Comparison of ENCODE assay signal across 24 mouse cellular contexts in genomic region chr1:180549539-180550308, GRCm38 (mm10). TPM values are rescaled to one million over a fixed set of nuclear protein-coding genes. Genes with fewer than 3 reads are reported as not detected.
A peak's percentile ranks its signal among the peaks of the same experiment; 100 is the strongest.
DNase-seq lines count a peak whose midpoint lies in the region; ATAC-seq lines count a peak whose summit lies in the region.
"Had no signal": no experiment of that assay in that cellular context is flagged by ENCODE, and none has a peak within 500 bp of the region (broad histone marks: within the 10 kb centered on the region; RNA-seq: fewer than 3 reads in every experiment).

No protein-coding gene starts in this region.

- H3K4me3 ChIP-seq in forebrain, embryonic 14.5 days (ENCODE audit: low read depth, low read length) = no peak overlapping the region
- H3K4me3 ChIP-seq in forebrain, embryonic 13.5 days = no peak overlapping the region
- no peak overlapping the region for H3K4me3 ChIP-seq in hindbrain, embryonic 10.5 days
- no peak overlapping the region for H3K4me3 ChIP-seq in hindbrain, embryonic 14.5 days (replicated peaks; ENCODE audit: low read length)
- H3K4me3 ChIP-seq in midbrain, embryonic 11.5 days (ENCODE audit: low read depth, low read length) = no peak overlapping the region
- no peak overlapping the region for H3K4me3 ChIP-seq in midbrain, embryonic 13.5 days (replicated peaks)
- H3K4me3 ChIP-seq: embryonic facial prominence, embryonic 12.5 days; heart, adult 2 months; hindbrain, embryonic 13.5 days; limb, embryonic 13.5 days; liver, embryonic 12.5 days; midbrain, embryonic 10.5 days; neural tube, embryonic 15.5 days had no signal

- no peak overlapping the region for H3K4me2 ChIP-seq in forebrain, embryonic 14.5 days (ENCODE audit: low read length)
- no peak overlapping the region for H3K4me2 ChIP-seq in forebrain, embryonic 13.5 days
- no peak overlapping the region for H3K4me2 ChIP-seq in hindbrain, embryonic 14.5 days (replicated peaks)
- H3K4me2 ChIP-seq in midbrain, embryonic 11.5 days = no peak overlapping the region
- no peak overlapping the region for H3K4me2 ChIP-seq in midbrain, embryonic 13.5 days (replicated peaks)
- H3K4me2 ChIP-seq: embryonic facial prominence, embryonic 12.5 days; hindbrain, embryonic 13.5 days; limb, embryonic 13.5 days; liver, embryonic 12.5 days; neural tube, embryonic 15.5 days had no signal

- peak; percentile 30 for DNase-seq in forebrain, embryonic 14.5 days (ENCODE audit: low spot score)
- no peak for DNase-seq in hindbrain, embryonic 10.5 days (ENCODE audit: low spot score)
- no peak for DNase-seq in hindbrain, embryonic 14.5 days (ENCODE audit: low spot score)
- peak; percentile 76 for DNase-seq in midbrain, embryonic 11.5 days (ENCODE audit: low spot score, missing footprints)
- peak; percentile 71 for DNase-seq in telencephalon, adult 2 months (ENCODE audit: low read depth, low spot score)
- DNase-seq: adrenal gland, postnatal 36 days; cerebellum, adult 11-12 months; cerebellum, postnatal 14 days; gastrocnemius, postnatal 14 days; heart, adult 2 months; kidney, postnatal 10 days; lung, adult 18-20 months; lung, postnatal 10 days; thymus, postnatal 14 days had no signal

- WGBS in forebrain, embryonic 14.5 days = 65% methylated on average over 7 of the region's 7 CpGs
- 70% methylated on average over 7 of the region's 7 CpGs for WGBS in forebrain, embryonic 13.5 days
- 71% methylated on average over 7 of the region's 7 CpGs for WGBS in hindbrain, embryonic 10.5 days
- 79% methylated on average over 7 of the region's 7 CpGs for WGBS in hindbrain, embryonic 14.5 days
- 71% methylated on average over 7 of the region's 7 CpGs for WGBS in midbrain, embryonic 11.5 days
- 77% methylated on average over 7 of the region's 7 CpGs for WGBS in midbrain, embryonic 13.5 days

- ATAC-seq in forebrain, embryonic 14.5 days = 0 out of 2 replicates have a peak, but pooled peaks have one; percentile 30
- ATAC-seq in forebrain, embryonic 13.5 days = no peak
- no peak for ATAC-seq in hindbrain, embryonic 14.5 days (ENCODE audit: low FRiP score)
- no peak for ATAC-seq in midbrain, embryonic 11.5 days (ENCODE audit: low FRiP score)
- ATAC-seq in midbrain, embryonic 13.5 days = no peak
- ATAC-seq: CD4-positive, CD25-positive, alpha-beta regulatory T cell, adult 4 months; inflammation-experienced regulatory T-cells, adult 6 months had no signal

- no peaks in the 10 kb centered on the region for H3K9me3 ChIP-seq in forebrain, embryonic 14.5 days (replicated peaks; ENCODE audit: control insufficient read depth, low read length)
- no peaks in the 10 kb centered on the region for H3K9me3 ChIP-seq in forebrain, embryonic 13.5 days (replicated peaks)
- no peaks in the 10 kb centered on the region for H3K9me3 ChIP-seq in hindbrain, embryonic 10.5 days
- no peaks in the 10 kb centered on the region for H3K9me3 ChIP-seq in hindbrain, embryonic 14.5 days (ENCODE audit: control insufficient read depth, low read length)
- H3K9me3 ChIP-seq in midbrain, embryonic 11.5 days (ENCODE audit: control insufficient read depth, low read length) = no peaks in the 10 kb centered on the region
- H3K9me3 ChIP-seq in midbrain, embryonic 13.5 days = no peaks in the 10 kb centered on the region
- H3K9me3 ChIP-seq: embryonic facial prominence, embryonic 12.5 days; hindbrain, embryonic 13.5 days; limb, embryonic 13.5 days; liver, embryonic 12.5 days; midbrain, embryonic 10.5 days; neural tube, embryonic 15.5 days had no signal

- peaks cover 7% of the 10 kb centered on the region for H3K4me1 ChIP-seq in forebrain, embryonic 14.5 days (ENCODE audit: control insufficient read depth, insufficient read depth, low read length)
- peaks cover 23% of the 10 kb centered on the region for H3K4me1 ChIP-seq in forebrain, embryonic 13.5 days
- H3K4me1 ChIP-seq in hindbrain, embryonic 10.5 days (replicated peaks) = peaks cover 28% of the 10 kb centered on the region
- peaks cover 18% of the 10 kb centered on the region for H3K4me1 ChIP-seq in hindbrain, embryonic 14.5 days (replicated peaks; ENCODE audit: control insufficient read depth, insufficient read depth, low read length)
- peaks cover 14% of the 10 kb centered on the region for H3K4me1 ChIP-seq in midbrain, embryonic 11.5 days (ENCODE audit: control insufficient read depth, insufficient read depth, low read length)
- H3K4me1 ChIP-seq in midbrain, embryonic 13.5 days (replicated peaks) = peaks cover 23% of the 10 kb centered on the region

- no peak overlapping the region for H3K27ac ChIP-seq in forebrain, embryonic 14.5 days (ENCODE audit: low read depth, low read length)
- no peak overlapping the region for H3K27ac ChIP-seq in forebrain, embryonic 13.5 days
- H3K27ac ChIP-seq in hindbrain, embryonic 10.5 days = peak overlapping the region; percentile 23; the same call in 1 of the 2 replicates
- H3K27ac ChIP-seq in hindbrain, embryonic 14.5 days = no peak overlapping the region
- no peak overlapping the region for H3K27ac ChIP-seq in midbrain, embryonic 11.5 days (ENCODE audit: low read depth, low read length)
- no peak overlapping the region for H3K27ac ChIP-seq in midbrain, embryonic 13.5 days
- H3K27ac ChIP-seq: embryonic facial prominence, embryonic 12.5 days; heart, adult 2 months; hindbrain, embryonic 13.5 days; limb, embryonic 13.5 days; liver, embryonic 12.5 days; midbrain, embryonic 10.5 days; neural tube, embryonic 15.5 days had no signal

- no peak overlapping the region for H3K9ac ChIP-seq in forebrain, embryonic 14.5 days (ENCODE audit: low read length)
- no peak overlapping the region for H3K9ac ChIP-seq in forebrain, embryonic 13.5 days
- no peak overlapping the region for H3K9ac ChIP-seq in hindbrain, embryonic 14.5 days
- no peak overlapping the region for H3K9ac ChIP-seq in midbrain, embryonic 11.5 days (ENCODE audit: low read length)
- H3K9ac ChIP-seq in midbrain, embryonic 13.5 days (replicated peaks) = no peak overlapping the region
- H3K9ac ChIP-seq: embryonic facial prominence, embryonic 12.5 days; hindbrain, embryonic 13.5 days; limb, embryonic 13.5 days; liver, embryonic 12.5 days; neural tube, embryonic 15.5 days had no signal

- H3K36me3 ChIP-seq in forebrain, embryonic 14.5 days (ENCODE audit: control insufficient read depth, insufficient read depth, low read length) = no peaks in the 10 kb centered on the region
- H3K36me3 ChIP-seq in forebrain, embryonic 13.5 days (ENCODE audit: poor library complexity, severe bottlenecking) = no peaks in the 10 kb centered on the region
- no peaks in the 10 kb centered on the region for H3K36me3 ChIP-seq in hindbrain, embryonic 10.5 days
- no peaks in the 10 kb centered on the region for H3K36me3 ChIP-seq in hindbrain, embryonic 14.5 days (replicated peaks; ENCODE audit: control insufficient read depth, insufficient read depth)
- H3K36me3 ChIP-seq in midbrain, embryonic 11.5 days (ENCODE audit: control insufficient read depth, insufficient read depth, low read length) = no peaks in the 10 kb centered on the region
- no peaks in the 10 kb centered on the region for H3K36me3 ChIP-seq in midbrain, embryonic 13.5 days
- H3K36me3 ChIP-seq: embryonic facial prominence, embryonic 12.5 days; hindbrain, embryonic 13.5 days; limb, embryonic 13.5 days; liver, embryonic 12.5 days; midbrain, embryonic 10.5 days; neural tube, embryonic 15.5 days had no signal

- H3K27me3 ChIP-seq in forebrain, embryonic 14.5 days (replicated peaks; ENCODE audit: control insufficient read depth, insufficient read depth, low read length) = no peaks in the 10 kb centered on the region
- H3K27me3 ChIP-seq in forebrain, embryonic 13.5 days = peaks cover 16% of the 10 kb centered on the region
- peaks cover 40% of the 10 kb centered on the region for H3K27me3 ChIP-seq in hindbrain, embryonic 10.5 days (ENCODE audit: insufficient read depth, poor library complexity, severe bottlenecking)
- H3K27me3 ChIP-seq in hindbrain, embryonic 14.5 days (ENCODE audit: control insufficient read depth, insufficient read depth, low read length) = no peaks in the 10 kb centered on the region
- H3K27me3 ChIP-seq in midbrain, embryonic 11.5 days (ENCODE audit: control insufficient read depth, insufficient read depth, low read length) = no peaks in the 10 kb centered on the region; the same call in 1 of the 2 replicates
- peaks cover 27% of the 10 kb centered on the region for H3K27me3 ChIP-seq in midbrain, embryonic 13.5 days
- H3K27me3 ChIP-seq: neural tube, embryonic 15.5 days had no signal

RNA-seq across cellular contexts. Expression of gene Parp1, which starts 19.0 kb away (rescaled TPM):
- 118 and 127 TPM in 2 replicates for polyA plus RNA-seq in forebrain, embryonic 14.5 days (2014; fragmentation: Nextera tagmentation; extraction: Ambion mirVana)
- polyA plus RNA-seq in forebrain, embryonic 13.5 days (2015; fragmentation: Nextera tagmentation; extraction: Ambion mirVana) = 180 and 199 TPM in 2 replicates
- polyA plus RNA-seq in hindbrain, embryonic 10.5 days (2016; fragmentation: Nextera tagmentation; extraction: Ambion mirVana) = 232 and 299 TPM in 2 replicates
- 85.4 and 86.8 TPM in 2 replicates for polyA plus RNA-seq in hindbrain, embryonic 14.5 days (2014; fragmentation: Nextera tagmentation; extraction: Ambion mirVana)
- polyA plus RNA-seq in midbrain, embryonic 11.5 days (2014; fragmentation: Nextera tagmentation; extraction: Ambion mirVana) = 188 and 213 TPM in 2 replicates
- 135 and 140 TPM in 2 replicates for polyA plus RNA-seq in midbrain, embryonic 13.5 days (2015; fragmentation: Nextera tagmentation; extraction: Ambion mirVana)

Comparison
In these comparisons a context has a peak if more than half of its experiments do, and no peak if none do; other contexts are left out.
1. DNase-seq: peak in forebrain, embryonic 14.5 days (single experiment), midbrain, embryonic 11.5 days (single experiment) and telencephalon, adult 2 months (single experiment); none in hindbrain, embryonic 10.5 days (single experiment) and hindbrain, embryonic 14.5 days (single experiment).